Mouse (Mus musculus) liver, adult 2 months (tissue): ENCODE measurements at regions not wholly inside any gene's neighbourhood (a gene's known extent, or its start where the extent isn't known, plus 50 kb on each side); places are given as distances from the start of the nearest gene placed in this dataset.

ENCODE experiments used
- CTCF ChIP-seq: fragments of 200-500 bp; IDR thresholded peaks from 2 replicates; pipeline ENCODE4 v1.5.1; 2011; ENCODE audit warnings: low read depth, low read length, control low read depth
- POLR2A ChIP-seq: fragments of 200-500 bp; IDR thresholded peaks from 2 replicates; pipeline ENCODE4 v1.6.1; 2011; ENCODE audit warnings: low read length, control low read depth; ENCODE audit not compliant: insufficient read depth; ENCODE audit errors: extremely low read depth

DNA sequence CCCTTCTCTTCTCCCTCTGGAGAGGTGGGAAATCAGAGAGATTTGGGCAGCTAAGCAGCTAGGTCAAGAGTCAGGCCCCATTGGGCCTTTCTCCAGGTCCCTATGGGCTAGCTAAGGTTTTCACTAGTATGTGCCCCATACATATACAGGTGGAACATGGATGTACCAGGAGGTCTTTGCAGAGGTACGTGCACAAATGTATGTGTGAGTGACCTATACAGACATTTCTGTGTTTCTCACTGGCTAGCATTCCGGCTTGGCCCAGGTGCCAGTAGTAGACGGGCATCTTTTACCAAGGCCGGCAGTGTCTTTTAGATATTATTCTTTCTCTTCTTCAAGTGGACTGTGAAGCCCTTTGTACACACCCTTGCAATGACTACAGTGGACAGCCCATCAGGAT, 51.1 kb upstream of the Ppara start:
- TF ChIP-seq CTCF = no peak
- no peak for TF ChIP-seq POLR2A
